Mouse (Mus musculus): Measurements from ENCODE around the gene Atp1a4. TPM values are rescaled to one million over a fixed set of nuclear protein-coding genes. Genes with fewer than 3 reads are reported as not detected.

The Atp1a4 gene
- polyA plus RNA-seq, 1 experiment from 2014 or later: 0.10 TPM

- Histone ChIP-seq H3K9me3 (replicated peaks) (no peaks in the 10 kb centered on the region), H3K4me1 (peaks cover 44% of the 10 kb centered on the region), H3K4me2 (peak overlapping the region; percentile 25), H3K9ac (no peak overlapping the region), H3K27me3 (0 out of 2 replicates have a peak, but pooled peaks cover 3% of the 10 kb centered on the region), H3K27ac (peak overlapping the region; percentile 74; the same call in 1 of the 2 replicates), H3K36me3 (ENCODE audit: poor library complexity, severe bottlenecking) (no peaks in the 10 kb centered on the region), H3K4me3 (no peak overlapping the region)
- WGBS: 41% methylated on average over 16 of the region's 16 CpGs
- no peak for ATAC-seq
Observed at GRCm38 (mm10) chr1:172243547-172244205, 14.5 kb downstream of the Atp1a4 start.

- H3K4me1 ChIP-seq: peaks cover 42% of the 10 kb centered on the region
- 10% methylated on average over 2 of the region's 2 CpGs for WGBS
- H3K9me3 ChIP-seq (replicated peaks): no peaks in the 10 kb centered on the region
- peak; percentile 95 for ATAC-seq
- H3K9ac ChIP-seq: no peak overlapping the region
- H3K4me2 ChIP-seq: no peak overlapping the region
- no peaks in the 10 kb centered on the region for H3K36me3 ChIP-seq (ENCODE audit: poor library complexity, severe bottlenecking)
- 0 out of 2 replicates have a peak, but pooled peaks cover 3% of the 10 kb centered on the region for H3K27me3 ChIP-seq
- H3K27ac ChIP-seq: peak overlapping the region; percentile 74; the same call in 1 of the 2 replicates
- H3K4me3 ChIP-seq: no peak overlapping the region
Observed at GRCm38 (mm10) chr1:172242401-172242800, 15.8 kb downstream of the Atp1a4 start.

GRCm38 (mm10) chr1:172240945-172241708 lies 17.1 kb downstream of the Atp1a4 start:
- no peak for ATAC-seq

GRCm38 (mm10) chr1:172229215-172229614 lies 29.0 kb downstream of the Atp1a4 start:
- H3K9me3 ChIP-seq (replicated peaks): no peaks in the 10 kb centered on the region
- no peak overlapping the region for H3K4me2 ChIP-seq
- H3K36me3 ChIP-seq (ENCODE audit: poor library complexity, severe bottlenecking): no peaks in the 10 kb centered on the region
- 95% methylated on average over 1 of the region's 1 CpGs for WGBS
- H3K9ac ChIP-seq: no peak overlapping the region
- no peak overlapping the region for H3K4me3 ChIP-seq
- no peaks in the 10 kb centered on the region for H3K27me3 ChIP-seq
- H3K4me1 ChIP-seq: no peaks in the 10 kb centered on the region
- H3K27ac ChIP-seq: no peak overlapping the region
- ATAC-seq: no peak

More at GRCm38 (mm10) chr1:172240945-172241708, 17.1 kb downstream of the Atp1a4 start:
- Histone ChIP-seq H3K4me3 (no peak overlapping the region), H3K36me3 (ENCODE audit: poor library complexity, severe bottlenecking) (no peaks in the 10 kb centered on the region), H3K27me3 (0 out of 2 replicates have a peak, but pooled peaks cover 3% of the 10 kb centered on the region), H3K4me2 (no peak overlapping the region), H3K9ac (no peak overlapping the region), H3K4me1 (peaks cover 41% of the 10 kb centered on the region), H3K27ac (peak overlapping the region; percentile 21; the same call in 1 of the 2 replicates), H3K9me3 (replicated peaks) (no peaks in the 10 kb centered on the region)
- WGBS: 25% methylated on average over 6 of the region's 6 CpGs

- WGBS: 81% methylated on average over 2 of the region's 2 CpGs
- ATAC-seq: no peak
Observed at GRCm38 (mm10) chr1:172228209-172228608, 30.0 kb downstream of the Atp1a4 start.

GRCm38 (mm10) chr1:172221297-172222063 lies 36.7 kb downstream of the Atp1a4 start:
- H3K9ac ChIP-seq: no peak overlapping the region
- H3K9me3 ChIP-seq (replicated peaks): no peaks in the 10 kb centered on the region
- no peak overlapping the region for H3K4me2 ChIP-seq
- ATAC-seq: no peak
- peaks cover 58% of the 10 kb centered on the region for H3K4me1 ChIP-seq
- H3K36me3 ChIP-seq (ENCODE audit: poor library complexity, severe bottlenecking): no peaks in the 10 kb centered on the region
- 44% methylated on average over 11 of the region's 11 CpGs for WGBS
- H3K27me3 ChIP-seq: no peaks in the 10 kb centered on the region
- no peak overlapping the region for H3K4me3 ChIP-seq
- H3K27ac ChIP-seq: peak overlapping the region; percentile 45

More at GRCm38 (mm10) chr1:172228209-172228608, 30.0 kb downstream of the Atp1a4 start:
- no peaks in the 10 kb centered on the region for H3K27me3 ChIP-seq
- H3K4me1 ChIP-seq: no peaks in the 10 kb centered on the region
- H3K27ac ChIP-seq: no peak overlapping the region
- no peak overlapping the region for H3K4me3 ChIP-seq
- H3K36me3 ChIP-seq (ENCODE audit: poor library complexity, severe bottlenecking): no peaks in the 10 kb centered on the region
- no peak overlapping the region for H3K4me2 ChIP-seq
- no peak overlapping the region for H3K9ac ChIP-seq
- no peaks in the 10 kb centered on the region for H3K9me3 ChIP-seq (replicated peaks)

- Histone ChIP-seq H3K9ac (no peak overlapping the region), H3K9me3 (replicated peaks) (no peaks in the 10 kb centered on the region), H3K27me3 (no peaks in the 10 kb centered on the region), H3K4me2 (peak overlapping the region; percentile 0; the same call in 1 of the 2 replicates), H3K4me3 (no peak overlapping the region), H3K36me3 (ENCODE audit: poor library complexity, severe bottlenecking) (no peaks in the 10 kb centered on the region), H3K4me1 (peaks cover 58% of the 10 kb centered on the region), H3K27ac (peak overlapping the region; percentile 45)
- WGBS: 27% methylated on average over 10 of the region's 10 CpGs
- peak; percentile 55 for ATAC-seq
Observed at GRCm38 (mm10) chr1:172220414-172220813, 37.8 kb downstream of the Atp1a4 start.

GRCm38 (mm10) chr1:172219451-172220406 lies 38.5 kb downstream of the Atp1a4 start, which contains the start of gene Casq1:
Gene Casq1, minus strand, starts transcription at chr1:172219868.
- Histone ChIP-seq H3K36me3 (ENCODE audit: poor library complexity, severe bottlenecking) (no peaks in the 10 kb centered on the region), H3K27me3 (no peaks in the 10 kb centered on the region), H3K4me1 (peaks cover 63% of the 10 kb centered on the region), H3K27ac (peak within 1 kb of the TSS; percentile 45), H3K4me2 (peak within 1 kb of the TSS; percentile 10; the same call in 1 of the 2 replicates), H3K4me3 (no peak within 1 kb of the TSS), H3K9me3 (replicated peaks) (no peaks in the 10 kb centered on the region), H3K9ac (no peak within 1 kb of the TSS)
- no peak for ATAC-seq
- 75% methylated on average over 19 of the region's 19 CpGs for WGBS

GRCm38 (mm10) chr1:172218164-172218910 lies 39.9 kb downstream of the Atp1a4 start:
- ATAC-seq: no peak
- Histone ChIP-seq H3K9ac (no peak overlapping the region), H3K9me3 (replicated peaks) (no peaks in the 10 kb centered on the region), H3K4me3 (no peak overlapping the region), H3K27ac (peak overlapping the region; percentile 45; the same call in 1 of the 2 replicates), H3K36me3 (ENCODE audit: poor library complexity, severe bottlenecking) (no peaks in the 10 kb centered on the region), H3K4me1 (peaks cover 77% of the 10 kb centered on the region), H3K4me2 (no peak overlapping the region), H3K27me3 (no peaks in the 10 kb centered on the region)
- WGBS: 54% methylated on average over 15 of the region's 15 CpGs

GRCm38 (mm10) chr1:172217148-172217547 lies 41.1 kb downstream of the Atp1a4 start:
- ATAC-seq: peak; percentile 60
- H3K4me2 ChIP-seq: peak overlapping the region; percentile 43
- peaks cover 79% of the 10 kb centered on the region for H3K4me1 ChIP-seq
- peak overlapping the region; percentile 34; the same call in 1 of the 2 replicates for H3K9ac ChIP-seq
- peak overlapping the region; percentile 35; the same call in 1 of the 2 replicates for H3K27ac ChIP-seq
- WGBS: 0% methylated on average over 5 of the region's 5 CpGs
- no peak overlapping the region for H3K4me3 ChIP-seq
- H3K27me3 ChIP-seq: no peaks in the 10 kb centered on the region
- H3K9me3 ChIP-seq (replicated peaks): no peaks in the 10 kb centered on the region
- no peaks in the 10 kb centered on the region for H3K36me3 ChIP-seq (ENCODE audit: poor library complexity, severe bottlenecking)
